Mouse (Mus musculus): ENCODE data around the gene Lsg1. TPM values are rescaled to one million over a fixed set of nuclear protein-coding genes. Genes with fewer than 3 reads are reported as not detected.

Lsg1 gene
- polyA plus RNA-seq, 1 experiment, result 21.1 TPM

- TF ChIP-seq CTCF (IDR thresholded peaks at IDR 0.05; ENCODE audit: low read depth, low read length) (no peak), POLR2A (IDR thresholded peaks at IDR 0.05; ENCODE audit: borderline replicate concordance, low read depth, low read length) (no peak)
- no peak overlapping the region for H3K27ac ChIP-seq (ENCODE audit: insufficient read depth, low read depth, low read length)
- H3K4me3 ChIP-seq (ENCODE audit: insufficient read depth, low read length), result no peak overlapping the region
- H3K4me1 ChIP-seq (ENCODE audit: control insufficient read depth, insufficient read depth, low read length), result peaks cover 6% of the 10 kb centered on the region; the same call in 1 of the 2 replicates
Observed at GRCm38 (mm10) chr16:30554109-30554508, 33.3 kb downstream of the Lsg1 start.

GRCm38 (mm10) chr16:30552621-30553338 is 34.6 kb downstream of the Lsg1 start:
- Histone ChIP-seq H3K4me1 (ENCODE audit: control insufficient read depth, insufficient read depth, low read length) (peaks cover 6% of the 10 kb centered on the region; the same call in 1 of the 2 replicates), H3K27ac (ENCODE audit: insufficient read depth, low read depth, low read length) (no peak overlapping the region)
- TF ChIP-seq CTCF (IDR thresholded peaks at IDR 0.05; ENCODE audit: low read depth, low read length), result no peak
- no peak for TF ChIP-seq POLR2A (IDR thresholded peaks at IDR 0.05; ENCODE audit: borderline replicate concordance, low read depth, low read length)

GRCm38 (mm10) chr16:30550748-30551192 is 36.6 kb downstream of the Lsg1 start, which contains the start of gene Tmem44:
Gene Tmem44 (minus strand): TSS chr16:30550842.
- H3K4me3 ChIP-seq (ENCODE audit: insufficient read depth, low read length), result peak within 1 kb of the TSS; percentile 65
- TF ChIP-seq CTCF (IDR thresholded peaks at IDR 0.05; ENCODE audit: low read depth, low read length) (no peak), POLR2A (IDR thresholded peaks at IDR 0.05; ENCODE audit: borderline replicate concordance, low read depth, low read length) (no peak)
- no peak within 1 kb of the TSS for H3K27ac ChIP-seq (ENCODE audit: insufficient read depth, low read depth, low read length)
- peaks cover 6% of the 10 kb centered on the region; the same call in 1 of the 2 replicates for H3K4me1 ChIP-seq (ENCODE audit: control insufficient read depth, insufficient read depth, low read length)

More at GRCm38 (mm10) chr16:30552621-30553338, 34.6 kb downstream of the Lsg1 start:
- H3K4me3 ChIP-seq (ENCODE audit: insufficient read depth, low read length), result no peak overlapping the region

- H3K27ac ChIP-seq (ENCODE audit: insufficient read depth, low read depth, low read length), result no peak overlapping the region
- H3K4me3 ChIP-seq (ENCODE audit: insufficient read depth, low read length), result peak overlapping the region; percentile 65
- H3K4me1 ChIP-seq (ENCODE audit: control insufficient read depth, insufficient read depth, low read length), result peaks cover 6% of the 10 kb centered on the region; the same call in 1 of the 2 replicates
- TF ChIP-seq CTCF (IDR thresholded peaks at IDR 0.05; ENCODE audit: low read depth, low read length) (peak; percentile 50; the same call in 1 of the 2 replicates), POLR2A (IDR thresholded peaks at IDR 0.05; ENCODE audit: borderline replicate concordance, low read depth, low read length) (no peak)
Observed at GRCm38 (mm10) chr16:30549966-30550747, 37.2 kb downstream of the Lsg1 start.

- H3K27ac ChIP-seq (ENCODE audit: insufficient read depth, low read depth, low read length), result no peak overlapping the region
- TF ChIP-seq CTCF (IDR thresholded peaks at IDR 0.05; ENCODE audit: low read depth, low read length) (no peak), POLR2A (IDR thresholded peaks at IDR 0.05; ENCODE audit: borderline replicate concordance, low read depth, low read length) (no peak)
Observed at GRCm38 (mm10) chr16:30549516-30549915, 37.9 kb downstream of the Lsg1 start.

GRCm38 (mm10) chr16:30548291-30548690 is 39.1 kb downstream of the Lsg1 start:
- TF ChIP-seq POLR2A (IDR thresholded peaks at IDR 0.05; ENCODE audit: borderline replicate concordance, low read depth, low read length) (no peak), CTCF (IDR thresholded peaks at IDR 0.05; ENCODE audit: low read depth, low read length) (no peak)
- Histone ChIP-seq H3K4me1 (ENCODE audit: control insufficient read depth, insufficient read depth, low read length) (peaks cover 6% of the 10 kb centered on the region; the same call in 1 of the 2 replicates), H3K27ac (ENCODE audit: insufficient read depth, low read depth, low read length) (no peak overlapping the region), H3K4me3 (ENCODE audit: insufficient read depth, low read length) (no peak overlapping the region)

More at GRCm38 (mm10) chr16:30549516-30549915, 37.9 kb downstream of the Lsg1 start:
- Histone ChIP-seq H3K4me1 (ENCODE audit: control insufficient read depth, insufficient read depth, low read length) (peaks cover 6% of the 10 kb centered on the region; the same call in 1 of the 2 replicates), H3K4me3 (ENCODE audit: insufficient read depth, low read length) (no peak overlapping the region)

- TF ChIP-seq POLR2A (IDR thresholded peaks at IDR 0.05; ENCODE audit: borderline replicate concordance, low read depth, low read length) (no peak), CTCF (IDR thresholded peaks at IDR 0.05; ENCODE audit: low read depth, low read length) (no peak)
- Histone ChIP-seq H3K4me3 (ENCODE audit: insufficient read depth, low read length) (no peak overlapping the region), H3K4me1 (ENCODE audit: control insufficient read depth, insufficient read depth, low read length) (no peaks in the 10 kb centered on the region), H3K27ac (ENCODE audit: insufficient read depth, low read depth, low read length) (no peak overlapping the region)
Observed at GRCm38 (mm10) chr16:30544693-30545092, 42.7 kb downstream of the Lsg1 start.

GRCm38 (mm10) chr16:30543386-30543785 is 44.0 kb downstream of the Lsg1 start:
- TF ChIP-seq POLR2A (IDR thresholded peaks at IDR 0.05; ENCODE audit: borderline replicate concordance, low read depth, low read length) (no peak), CTCF (IDR thresholded peaks at IDR 0.05; ENCODE audit: low read depth, low read length) (no peak)

GRCm38 (mm10) chr16:30542826-30543225 is 44.6 kb downstream of the Lsg1 start:
- TF ChIP-seq CTCF (IDR thresholded peaks at IDR 0.05; ENCODE audit: low read depth, low read length), result no peak
- no peak for TF ChIP-seq POLR2A (IDR thresholded peaks at IDR 0.05; ENCODE audit: borderline replicate concordance, low read depth, low read length)
- H3K27ac ChIP-seq (ENCODE audit: insufficient read depth, low read depth, low read length), result no peak overlapping the region
- H3K4me3 ChIP-seq (ENCODE audit: insufficient read depth, low read length), result no peak overlapping the region
- no peaks in the 10 kb centered on the region for H3K4me1 ChIP-seq (ENCODE audit: control insufficient read depth, insufficient read depth, low read length)

More at GRCm38 (mm10) chr16:30543386-30543785, 44.0 kb downstream of the Lsg1 start:
- no peak overlapping the region for H3K4me3 ChIP-seq (ENCODE audit: insufficient read depth, low read length)
- H3K4me1 ChIP-seq (ENCODE audit: control insufficient read depth, insufficient read depth, low read length), result no peaks in the 10 kb centered on the region
- no peak overlapping the region for H3K27ac ChIP-seq (ENCODE audit: insufficient read depth, low read depth, low read length)

Data from bone marrow macrophage, adult 2 months (primary cell).